In the genomic region with DNA sequence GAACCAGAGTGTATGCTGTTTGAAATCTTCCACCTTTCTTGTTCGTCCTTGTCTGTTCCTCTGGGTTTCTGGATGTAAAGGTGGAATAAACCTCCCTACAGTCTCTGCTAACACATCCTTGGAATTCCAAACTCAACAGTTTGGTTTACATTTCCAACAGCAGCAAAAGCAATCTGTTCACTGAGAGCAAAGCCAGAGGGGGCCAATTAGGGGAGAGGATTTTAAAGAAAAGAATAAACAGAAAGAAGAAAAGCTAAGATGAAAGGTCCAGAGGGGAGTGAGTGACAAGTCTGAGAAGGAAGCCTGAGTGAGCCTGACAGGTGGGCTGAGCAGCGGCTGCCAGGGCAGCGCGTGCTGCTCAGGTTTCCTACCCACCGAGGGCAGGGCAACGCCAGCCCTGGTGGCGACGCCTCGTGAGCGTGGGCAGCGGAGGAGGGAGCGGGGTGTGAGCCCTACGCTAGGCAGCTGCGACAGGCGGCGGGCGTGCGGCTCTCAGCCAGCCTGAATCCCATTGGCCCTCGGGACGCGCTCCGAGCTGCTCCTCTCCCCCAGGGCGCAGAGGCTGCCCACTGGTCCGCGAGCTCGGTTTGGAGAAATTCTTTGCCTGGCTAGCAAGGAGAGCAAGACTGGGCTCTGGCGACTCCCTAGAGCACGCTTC, we compare ENCODE assay signal across 8 mouse cellular contexts. TPM values are rescaled to one million over a fixed set of nuclear protein-coding genes. Genes with fewer than 3 reads are reported as not detected.
A peak's percentile ranks its signal among the peaks of the same experiment; 100 is the strongest.
DNase-seq lines count a peak whose midpoint lies in the region.

Gene Vwc2 (plus strand): TSS at position 648 of the 658 bp plus-strand sequence.

- intact Hi-C loops in heart, postnatal 25 days (cut with DNase I): no loop called here
- intact Hi-C loops in left cerebral cortex, postnatal 25 days (cut with DNase I): no loop called here

- peak; percentile 78 for DNase-seq in heart, adult 11 months
- DNase-seq in heart, postnatal 25 days (ENCODE audit: low spot score): no peak
- peak; percentile 14 for DNase-seq in WW6 (ENCODE audit: low read depth, low spot score)
- peak in 1 of 2 experiments; percentile 54 for DNase-seq in frontal cortex, adult 2 months (ENCODE audit: extremely low spot score in 1 of 2, low spot score in 1 of 2)
- peak; percentile 29 to 49 for DNase-seq in left cerebral cortex, postnatal 25 days (ENCODE audit: low spot score in 2 of 2)
- DNase-seq in retina, embryonic 14.5 days (ENCODE audit: low spot score): peak; percentile 70
- DNase-seq in T-cell, adult 2 months (ENCODE audit: low spot score): no peak
- DNase-seq in kidney, adult 18-20 months: no peak

RNA-seq across cellular contexts. Expression of gene Vwc2, which starts in this region (rescaled TPM):
- total RNA-seq in heart, postnatal 25 days (2021): not detected
- polyA plus RNA-seq in frontal cortex, adult 2 months (2012; rRNA removed): 10.2 and 10.6 TPM in 2 replicates
- total RNA-seq in left cerebral cortex, postnatal 25 days (2021): 10 to 100 TPM in 1 of 2 experiments, 1 to 10 TPM in 1; 9.2 to 11.5 TPM

Comparison
In these comparisons a context has a peak if more than half of its experiments do, and no peak if none do; other contexts are left out.
1. RNA of gene Vwc2 (total RNA-seq): 9.2 to 11.5 TPM in left cerebral cortex, postnatal 25 days; not detected in heart, postnatal 25 days; every median in the first group is over 4 times any median in the second.
2. DNase-seq: peak in heart, adult 11 months (single experiment), WW6 (single experiment), left cerebral cortex, postnatal 25 days (2 of 2) and retina, embryonic 14.5 days (single experiment); none in heart, postnatal 25 days (single experiment), T-cell, adult 2 months (single experiment) and kidney, adult 18-20 months (single experiment).